Mouse (Mus musculus): ENCODE measurements around the gene Ccdc57. TPM values are rescaled to one million over a fixed set of nuclear protein-coding genes. Genes with fewer than 3 reads are reported as not detected.

The Ccdc57 gene
- polyA plus RNA-seq, 1 experiment = 2.9 TPM

GRCm38 (mm10) chr11:120955701-120956100 lies 23.0 kb upstream of the Ccdc57 start:
- H3K4me3 ChIP-seq (replicated peaks; ENCODE audit: extremely low read depth, low read depth, low read length) = no peak overlapping the region
- DNase-seq = no peak
- 84% methylated on average over 8 of the region's 8 CpGs for WGBS
- no peak for TF ChIP-seq POLR2A (IDR thresholded peaks at IDR 0.05; ENCODE audit: borderline replicate concordance, extremely low read depth, low read depth, low read length)
- no peak for TF ChIP-seq CTCF (IDR thresholded peaks at IDR 0.05; ENCODE audit: insufficient read depth, low read length)
- peaks cover 4% of the 10 kb centered on the region; the same call in 1 of the 2 replicates for H3K4me1 ChIP-seq (ENCODE audit: control insufficient read depth, insufficient read depth, low read length)

GRCm38 (mm10) chr11:120954936-120955335 lies 22.3 kb upstream of the Ccdc57 start:
- DNase-seq = peak; percentile 31
- Histone ChIP-seq H3K4me3 (replicated peaks; ENCODE audit: extremely low read depth, low read depth, low read length) (no peak overlapping the region), H3K4me1 (ENCODE audit: control insufficient read depth, insufficient read depth, low read length) (peaks cover 6% of the 10 kb centered on the region)
- TF ChIP-seq POLR2A (IDR thresholded peaks at IDR 0.05; ENCODE audit: borderline replicate concordance, extremely low read depth, low read depth, low read length) (no peak), CTCF (IDR thresholded peaks at IDR 0.05; ENCODE audit: insufficient read depth, low read length) (no peak)
- 74% methylated on average over 5 of the region's 5 CpGs for WGBS

- Histone ChIP-seq H3K4me1 (ENCODE audit: control insufficient read depth, insufficient read depth, low read length) (peaks cover 9% of the 10 kb centered on the region; the same call in 1 of the 2 replicates), H3K4me3 (replicated peaks; ENCODE audit: extremely low read depth, low read depth, low read length) (no peak overlapping the region)
- DNase-seq = no peak
- WGBS = 82% methylated on average over 9 of the region's 9 CpGs
- TF ChIP-seq POLR2A (IDR thresholded peaks at IDR 0.05; ENCODE audit: borderline replicate concordance, extremely low read depth, low read depth, low read length) (no peak), CTCF (IDR thresholded peaks at IDR 0.05; ENCODE audit: insufficient read depth, low read length) (no peak)
Measured at GRCm38 (mm10) chr11:120951731-120952730, 19.4 kb upstream of the Ccdc57 start.

GRCm38 (mm10) chr11:120951237-120951636 lies 18.6 kb upstream of the Ccdc57 start:
- WGBS = 38% methylated on average over 8 of the region's 8 CpGs
- H3K4me1 ChIP-seq (ENCODE audit: control insufficient read depth, insufficient read depth, low read length) = peaks cover 9% of the 10 kb centered on the region; the same call in 1 of the 2 replicates
- no peak for TF ChIP-seq CTCF (IDR thresholded peaks at IDR 0.05; ENCODE audit: insufficient read depth, low read length)

GRCm38 (mm10) chr11:120950281-120951202 lies 17.9 kb upstream of the Ccdc57 start:
- DNase-seq = peak; percentile 77
- TF ChIP-seq POLR2A (IDR thresholded peaks at IDR 0.05; ENCODE audit: borderline replicate concordance, extremely low read depth, low read depth, low read length) (no peak), CTCF (IDR thresholded peaks at IDR 0.05; ENCODE audit: insufficient read depth, low read length) (no peak)
- WGBS = 6% methylated on average over 39 of the region's 39 CpGs
- peak overlapping the region; percentile 43 for H3K4me3 ChIP-seq (replicated peaks; ENCODE audit: extremely low read depth, low read depth, low read length)
- peaks cover 9% of the 10 kb centered on the region; the same call in 1 of the 2 replicates for H3K4me1 ChIP-seq (ENCODE audit: control insufficient read depth, insufficient read depth, low read length)

More at GRCm38 (mm10) chr11:120951237-120951636, 18.6 kb upstream of the Ccdc57 start:
- H3K4me3 ChIP-seq (replicated peaks; ENCODE audit: extremely low read depth, low read depth, low read length) = peak overlapping the region; percentile 26
- DNase-seq = no peak

- H3K4me3 ChIP-seq (replicated peaks; ENCODE audit: extremely low read depth, low read depth, low read length) = no peak overlapping the region
Measured at GRCm38 (mm10) chr11:120949863-120950262, 17.2 kb upstream of the Ccdc57 start.

GRCm38 (mm10) chr11:120948861-120949851 lies 16.5 kb upstream of the Ccdc57 start:
- DNase-seq = no peak
- Histone ChIP-seq H3K4me1 (ENCODE audit: control insufficient read depth, insufficient read depth, low read length) (peaks cover 9% of the 10 kb centered on the region; the same call in 1 of the 2 replicates), H3K4me3 (replicated peaks; ENCODE audit: extremely low read depth, low read depth, low read length) (peak overlapping the region; percentile 25)
- TF ChIP-seq POLR2A (IDR thresholded peaks at IDR 0.05; ENCODE audit: borderline replicate concordance, extremely low read depth, low read depth, low read length) = no peak
- WGBS = 6% methylated on average over 75 of the region's 75 CpGs

More at GRCm38 (mm10) chr11:120949863-120950262, 17.2 kb upstream of the Ccdc57 start:
- TF ChIP-seq POLR2A (IDR thresholded peaks at IDR 0.05; ENCODE audit: borderline replicate concordance, extremely low read depth, low read depth, low read length) (no peak), CTCF (IDR thresholded peaks at IDR 0.05; ENCODE audit: insufficient read depth, low read length) (no peak)
- peaks cover 9% of the 10 kb centered on the region; the same call in 1 of the 2 replicates for H3K4me1 ChIP-seq (ENCODE audit: control insufficient read depth, insufficient read depth, low read length)
- WGBS = 56% methylated on average over 10 of the region's 10 CpGs
- no peak for DNase-seq

GRCm38 (mm10) chr11:120948328-120948727 lies 15.7 kb upstream of the Ccdc57 start, which contains the start of gene Slc16a3:
Gene Slc16a3, plus strand, starts transcription at chr11:120948480.
- H3K4me1 ChIP-seq (ENCODE audit: control insufficient read depth, insufficient read depth, low read length) = peaks cover 9% of the 10 kb centered on the region; the same call in 1 of the 2 replicates
- 19% methylated on average over 12 of the region's 12 CpGs for WGBS
- TF ChIP-seq POLR2A (IDR thresholded peaks at IDR 0.05; ENCODE audit: borderline replicate concordance, extremely low read depth, low read depth, low read length) (0 out of 2 replicates have a peak, but pooled peaks have one; percentile 23), CTCF (IDR thresholded peaks at IDR 0.05; ENCODE audit: insufficient read depth, low read length) (no peak)
- DNase-seq = no peak
- peak within 1 kb of the TSS; percentile 25 for H3K4me3 ChIP-seq (replicated peaks; ENCODE audit: extremely low read depth, low read depth, low read length)

Measured in lung, adult 2 months (tissue).